Mouse (Mus musculus) spleen, adult 2 months (tissue): ENCODE measurements at regions not wholly inside any gene's neighbourhood (a gene's known extent, or its start where the extent isn't known, plus 50 kb on each side); places are given as distances from the start of the nearest gene placed in this dataset.

Experiments
- DNase-seq, 2 experiments: peaks; one replicate each; pipeline versions ENCODE4 v3.0.0 to v3.0.0-alpha.2; 2012 to 2021; ENCODE audit warnings: low spot score in 2 of 2, low read depth in 1 of 2
- H3K27ac ChIP-seq: fragments of 200-500 bp; 2 replicates; pipeline ENCODE4 v1.5.1; 2012; ENCODE audit warnings: low read length, inconsistent platforms; ENCODE audit not compliant: insufficient read depth
- H3K27me3 ChIP-seq: fragments of 200-500 bp; 2 replicates; pipeline ENCODE4 v1.6.1; 2012; ENCODE audit warnings: mild to moderate bottlenecking, moderate library complexity, low read length, inconsistent platforms; ENCODE audit not compliant: control insufficient read depth, insufficient read depth
- H3K36me3 ChIP-seq: fragments of 200-500 bp; 2 replicates; pipeline ENCODE4 v1.6.1; 2012; ENCODE audit warnings: mild to moderate bottlenecking, low read length, inconsistent platforms; ENCODE audit not compliant: control insufficient read depth, insufficient read depth
- H3K4me1 ChIP-seq: fragments of 200-500 bp; 2 replicates; pipeline ENCODE4 v1.6.1; 2011; ENCODE audit warnings: inconsistent platforms; ENCODE audit not compliant: control insufficient read depth, insufficient read depth, insufficient read length
- H3K4me3 ChIP-seq: fragments of 200-500 bp; 2 replicates; pipeline ENCODE4 v1.5.1; 2011; ENCODE audit warnings: mild to moderate bottlenecking, inconsistent platforms; ENCODE audit not compliant: insufficient read depth, insufficient read length; ENCODE audit errors: extremely low read depth
- CTCF ChIP-seq: fragments of 200-500 bp; IDR thresholded peaks from 2 replicates; pipeline ENCODE4 v1.5.1; 2011; ENCODE audit warnings: mild to moderate bottlenecking, inconsistent platforms; ENCODE audit not compliant: insufficient read depth, insufficient read length, insufficient replicate concordance; ENCODE audit errors: extremely low read depth
- POLR2A ChIP-seq: fragments of 200-500 bp; IDR thresholded peaks from 2 replicates; pipeline ENCODE4 v1.6.1; 2011; ENCODE audit warnings: low read depth, low read length, inconsistent platforms
- WGBS: fragments of 180-500 bp; shearing (Covaris S2); methylation state at CpG from one replicate; pipeline ENCODE4 v1.1.7; 2018; 5-methylcytosine and 5-hydroxymethylcytosine counted together

DNA sequence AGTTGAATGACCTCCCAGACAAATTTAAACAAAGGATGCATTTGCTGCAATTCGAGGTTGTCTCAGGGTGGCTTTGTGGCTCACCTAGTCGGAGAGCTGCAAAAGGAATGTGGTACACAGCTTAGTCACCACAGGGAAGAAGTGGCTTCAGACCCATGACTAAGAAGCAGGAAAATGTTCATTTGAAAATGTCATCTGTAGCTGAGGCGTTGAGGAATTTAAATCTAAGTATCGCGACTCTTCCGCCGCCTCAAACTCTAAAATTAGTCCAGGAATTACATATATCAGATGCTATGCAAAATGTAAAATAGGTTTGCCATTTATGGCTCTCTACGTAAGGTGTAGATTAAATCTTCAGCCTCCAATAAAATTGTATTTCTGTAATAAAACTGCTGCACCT lies 325.9 kb downstream of the Mtx2 start:
- H3K4me1 ChIP-seq: no peaks in the 10 kb centered on the region
- H3K36me3 ChIP-seq: no peaks in the 10 kb centered on the region
- H3K27ac ChIP-seq: no peak overlapping the region
- H3K4me3 ChIP-seq: no peak overlapping the region
- no peak for DNase-seq
- TF ChIP-seq CTCF (no peak), POLR2A (no peak)
- H3K27me3 ChIP-seq: no peaks in the 10 kb centered on the region
- 90% methylated on average over 8 of the region's 8 CpGs for WGBS

DNA sequence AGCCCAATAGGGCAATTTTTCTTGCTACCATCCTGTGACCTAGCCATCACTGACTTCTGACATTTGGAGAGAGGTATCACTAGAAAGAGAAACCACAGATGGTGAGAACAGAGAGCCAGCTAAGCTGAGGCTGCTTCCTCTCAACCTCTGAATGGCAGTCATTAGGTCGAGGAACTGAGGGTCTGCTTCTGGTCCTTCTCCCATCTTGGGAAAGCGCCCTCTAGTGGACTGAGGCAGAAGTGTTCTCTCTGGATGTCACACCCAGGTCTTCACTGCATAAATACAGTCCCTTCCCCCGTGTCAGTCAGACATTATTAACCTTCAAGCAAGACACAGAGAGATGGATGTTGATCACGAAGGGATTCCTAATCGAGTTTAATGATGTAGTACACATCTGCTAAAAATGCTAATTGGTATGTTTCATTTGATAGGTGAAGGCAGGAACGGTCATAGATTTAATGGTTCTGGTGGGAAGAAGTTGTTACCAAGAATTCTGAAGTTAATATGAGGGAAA lies 326.9 kb downstream of the Mtx2 start:
- DNase-seq: no peak
- Histone ChIP-seq H3K36me3 (no peaks in the 10 kb centered on the region), H3K4me3 (no peak overlapping the region), H3K27me3 (no peaks in the 10 kb centered on the region), H3K27ac (no peak overlapping the region), H3K4me1 (no peaks in the 10 kb centered on the region)
- 30% methylated on average over 6 of the region's 6 CpGs for WGBS
- TF ChIP-seq POLR2A (no peak), CTCF (peak; percentile 24; the same call in 1 of the 2 replicates)

DNA sequence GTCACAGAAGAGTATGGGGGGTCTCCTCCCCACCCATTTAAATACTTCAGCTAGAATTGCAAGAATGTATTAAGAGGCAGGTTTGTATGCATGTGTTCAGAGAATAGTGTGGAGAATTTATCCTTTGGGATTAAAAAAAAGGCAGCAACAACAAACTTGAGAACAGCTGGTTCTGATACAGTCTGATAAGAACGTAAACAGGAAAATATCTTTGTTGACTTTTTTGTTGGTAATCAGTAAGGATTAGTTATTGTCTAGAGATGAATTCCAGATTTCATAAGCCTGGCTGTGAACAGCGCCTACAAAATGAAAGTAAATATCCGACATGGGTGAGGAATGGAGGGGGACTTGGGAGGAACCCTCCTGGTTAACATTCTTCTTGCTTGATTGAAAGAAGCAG lies 328.8 kb downstream of the Mtx2 start:
- H3K27ac ChIP-seq: no peak overlapping the region
- DNase-seq: no peak
- TF ChIP-seq CTCF: no peak
- no peak for TF ChIP-seq POLR2A
- H3K36me3 ChIP-seq: no peaks in the 10 kb centered on the region
- no peaks in the 10 kb centered on the region for H3K27me3 ChIP-seq
- no peak overlapping the region for H3K4me3 ChIP-seq
- WGBS: 71% methylated on average over 3 of the region's 3 CpGs
- H3K4me1 ChIP-seq: no peaks in the 10 kb centered on the region

DNA sequence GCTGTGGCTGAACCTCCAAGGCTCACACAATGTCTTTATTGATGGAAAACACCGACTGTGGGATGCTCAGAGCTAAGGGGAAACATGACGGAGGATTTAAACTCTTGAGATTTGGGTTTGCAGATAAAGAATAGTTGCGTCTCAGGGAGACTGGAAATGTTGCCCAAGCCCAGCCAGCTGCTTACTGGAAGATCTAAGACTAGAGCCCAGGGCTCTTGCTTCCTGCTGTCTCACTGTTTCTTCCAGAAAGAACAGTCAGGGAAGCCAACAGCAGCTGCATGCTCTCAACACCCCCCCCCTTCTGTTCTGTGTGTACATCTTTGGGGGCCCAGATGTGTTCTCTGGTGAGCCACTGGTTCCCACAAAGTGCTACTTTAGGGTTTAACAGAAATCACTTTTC lies 333.0 kb downstream of the Mtx2 start:
- WGBS: 80% methylated on average over 3 of the region's 3 CpGs
- TF ChIP-seq CTCF (no peak), POLR2A (no peak)
- Histone ChIP-seq H3K36me3 (no peaks in the 10 kb centered on the region), H3K27ac (no peak overlapping the region), H3K27me3 (no peaks in the 10 kb centered on the region; the same call in 1 of the 2 replicates), H3K4me1 (no peaks in the 10 kb centered on the region), H3K4me3 (no peak overlapping the region)
- DNase-seq: no peak

DNA sequence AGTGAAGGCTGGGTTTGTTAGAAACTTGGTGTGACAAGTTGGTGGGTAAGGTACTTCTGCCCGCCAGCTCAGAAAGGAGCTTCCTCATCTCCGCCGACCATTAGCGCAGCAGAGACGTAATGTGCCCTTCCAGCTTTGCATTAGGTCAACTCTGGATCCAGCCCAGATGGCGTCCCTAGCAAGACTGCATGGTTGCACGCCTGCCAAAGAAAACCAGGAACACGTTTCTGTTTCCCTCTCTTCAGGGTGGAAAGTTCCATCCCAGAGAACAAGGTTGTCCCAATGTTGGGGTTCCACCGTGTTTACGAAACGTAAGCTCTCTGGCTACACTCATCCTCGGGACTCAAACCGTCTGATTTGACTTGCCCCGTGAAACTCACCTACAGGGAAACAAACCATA lies 335.5 kb downstream of the Mtx2 start:
- Histone ChIP-seq H3K4me1 (no peaks in the 10 kb centered on the region), H3K27me3 (no peaks in the 10 kb centered on the region; the same call in 1 of the 2 replicates), H3K36me3 (no peaks in the 10 kb centered on the region), H3K27ac (no peak overlapping the region), H3K4me3 (no peak overlapping the region)
- DNase-seq: no peak
- WGBS: 86% methylated on average over 14 of the region's 14 CpGs
- TF ChIP-seq CTCF (no peak), POLR2A (no peak)

DNA sequence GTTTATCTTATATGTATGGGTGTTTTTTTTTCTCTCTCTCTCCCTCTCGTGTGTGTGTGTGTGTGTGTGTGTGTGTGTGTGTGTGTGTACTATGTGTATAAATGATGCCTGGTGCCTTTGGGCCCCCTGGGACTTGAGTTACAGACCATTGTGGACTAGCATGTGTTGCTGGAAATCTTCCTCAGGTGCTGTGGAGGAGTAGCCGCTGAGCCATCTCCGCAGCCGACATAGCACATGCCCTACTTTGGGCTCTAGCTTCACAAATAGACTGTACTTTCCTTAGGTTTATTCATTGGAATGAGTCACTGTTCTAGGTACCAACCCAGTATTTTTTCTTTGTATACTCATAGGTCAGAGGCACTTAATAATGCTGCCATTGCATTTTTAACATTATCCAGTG lies 339.4 kb downstream of the Mtx2 start:
- no peak for DNase-seq
- H3K4me3 ChIP-seq: no peak overlapping the region
- H3K36me3 ChIP-seq: no peaks in the 10 kb centered on the region
- WGBS: 85% methylated on average over 4 of the region's 4 CpGs
- no peak for TF ChIP-seq CTCF
- no peak for TF ChIP-seq POLR2A
- no peaks in the 10 kb centered on the region; the same call in 1 of the 2 replicates for H3K27me3 ChIP-seq
- no peak overlapping the region for H3K27ac ChIP-seq
- H3K4me1 ChIP-seq: no peaks in the 10 kb centered on the region

DNA sequence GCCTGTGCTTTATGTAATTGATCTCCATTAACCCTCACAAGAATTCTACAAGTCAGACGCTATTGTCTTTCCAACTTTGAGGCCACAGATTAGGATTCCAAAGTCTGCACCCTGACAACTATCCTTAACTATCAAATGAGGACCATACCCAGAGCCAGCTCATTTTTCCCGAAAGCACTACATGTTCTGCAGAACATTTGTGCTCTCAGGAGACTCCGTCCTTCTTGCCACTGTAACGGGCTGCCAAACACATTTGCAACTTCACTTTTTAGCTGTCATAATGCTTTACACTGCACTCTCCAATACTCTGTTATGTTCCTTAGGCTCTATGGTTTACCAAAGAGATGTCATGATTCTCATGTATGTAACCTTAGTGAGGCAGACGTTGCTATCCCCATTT lies 350.7 kb downstream of the Mtx2 start:
- H3K36me3 ChIP-seq: no peaks in the 10 kb centered on the region
- no peak overlapping the region for H3K4me3 ChIP-seq
- H3K4me1 ChIP-seq: no peaks in the 10 kb centered on the region
- 90% methylated on average over 5 of the region's 5 CpGs for WGBS
- TF ChIP-seq CTCF: no peak
- no peak for TF ChIP-seq POLR2A
- H3K27me3 ChIP-seq: no peaks in the 10 kb centered on the region
- H3K27ac ChIP-seq: no peak overlapping the region
- DNase-seq: no peak
